Comparison of ENCODE assay signal across 11 mouse cellular contexts in genomic region chr6:73523658-73524057, GRCm38 (mm10). TPM values are rescaled to one million over a fixed set of nuclear protein-coding genes. Genes with fewer than 3 reads are reported as not detected.
DNase-seq lines count a peak whose midpoint lies in the region; ATAC-seq and TF ChIP-seq lines count a peak whose summit lies in the region.
"Had no signal": no experiment of that assay in that cellular context is flagged by ENCODE, and none has a peak within 500 bp of the region (broad histone marks: within the 10 kb centered on the region; RNA-seq: fewer than 3 reads in every experiment).

No protein-coding gene starts in this region.

- H3K4me3 ChIP-seq in stomach, postnatal 0 days (ENCODE audit: low read depth, low read length): no peak overlapping the region
- no peak overlapping the region for H3K4me3 ChIP-seq in forebrain, embryonic 12.5 days (replicated peaks)
- H3K4me3 ChIP-seq: erythroblast, embryonic 14.5 days; heart, embryonic 15.5 days had no signal

- no peak overlapping the region for H3K9ac ChIP-seq in stomach, postnatal 0 days (ENCODE audit: low read length)
- H3K9ac ChIP-seq in forebrain, embryonic 12.5 days: no peak overlapping the region
- H3K9ac ChIP-seq: heart, embryonic 15.5 days had no signal

- TF ChIP-seq CTCF in stomach, postnatal 0 days (IDR thresholded peaks at IDR 0.05; ENCODE audit: low read depth): peak; percentile 55

- H3K27me3 ChIP-seq in stomach, postnatal 0 days (ENCODE audit: control insufficient read depth, insufficient read depth, low read length): no peaks in the 10 kb centered on the region
- no peaks in the 10 kb centered on the region for H3K27me3 ChIP-seq in forebrain, embryonic 12.5 days
- H3K27me3 ChIP-seq: heart, embryonic 15.5 days had no signal

- WGBS in stomach, postnatal 0 days: 63% methylated on average over 9 of the region's 9 CpGs
- WGBS in forebrain, embryonic 12.5 days: 72% methylated on average over 9 of the region's 9 CpGs

- DNase-seq in heart, postnatal 4 days: peak; percentile 11
- no peak for DNase-seq in heart, postnatal 25 days (ENCODE audit: low spot score)
- DNase-seq in lung, postnatal 10 days: peak; percentile 46
- no peak for DNase-seq in lung, postnatal 25 days (ENCODE audit: low spot score)
- peak; percentile 79 for DNase-seq in R1 (ENCODE audit: low read depth, low spot score)
- DNase-seq in stomach, postnatal 0 days (ENCODE audit: low spot score): no peak
- DNase-seq: kidney, adult 11 months had no signal

- H3K36me3 ChIP-seq in stomach, postnatal 0 days (ENCODE audit: control insufficient read depth, insufficient read depth, low read length): no peaks in the 10 kb centered on the region
- H3K36me3 ChIP-seq in forebrain, embryonic 12.5 days (replicated peaks): no peaks in the 10 kb centered on the region
- H3K36me3 ChIP-seq: heart, embryonic 15.5 days had no signal

- no peak overlapping the region for H3K27ac ChIP-seq in stomach, postnatal 0 days (replicated peaks)
- no peak overlapping the region for H3K27ac ChIP-seq in forebrain, embryonic 12.5 days
- H3K27ac ChIP-seq: heart, embryonic 15.5 days had no signal

- intact Hi-C loops in heart, postnatal 25 days (cut with DNase I): no loop called here

- no peak for TF ChIP-seq EP300 in stomach, postnatal 0 days (optimal IDR thresholded peaks at IDR 0.05)

- ATAC-seq in stomach, postnatal 0 days (ENCODE audit: low FRiP score, low TSS enrichment): no peak
- ATAC-seq in forebrain, embryonic 12.5 days (ENCODE audit: low FRiP score): no peak

- H3K4me2 ChIP-seq in stomach, postnatal 0 days (replicated peaks; ENCODE audit: low read depth): no peak overlapping the region
- no peak overlapping the region for H3K4me2 ChIP-seq in forebrain, embryonic 12.5 days
- H3K4me2 ChIP-seq: heart, embryonic 15.5 days had no signal

- H3K9me3 ChIP-seq in stomach, postnatal 0 days (ENCODE audit: control insufficient read depth, low read length): no peaks in the 10 kb centered on the region
- H3K9me3 ChIP-seq in forebrain, embryonic 12.5 days: no peaks in the 10 kb centered on the region
- H3K9me3 ChIP-seq: heart, embryonic 15.5 days had no signal

- H3K4me1 ChIP-seq in stomach, postnatal 0 days (replicated peaks; ENCODE audit: control insufficient read depth, insufficient read depth): no peaks in the 10 kb centered on the region
- H3K4me1 ChIP-seq in forebrain, embryonic 12.5 days: no peaks in the 10 kb centered on the region
- H3K4me1 ChIP-seq: heart, embryonic 15.5 days had no signal

RNA-seq across cellular contexts. Expression of gene 4931417E11Rik, which starts 54.2 kb away (rescaled TPM):
- total RNA-seq in heart, postnatal 4 days (2021): not detected
- not detected for total RNA-seq in heart, postnatal 25 days (2021)
- 0.11 TPM in 1 of 2 replicates, not detected in the other for polyA plus RNA-seq in stomach, postnatal 0 days (2015; fragmentation: Nextera tagmentation; extraction: Ambion mirVana)
- not detected in 2 replicates for polyA plus RNA-seq in forebrain, embryonic 12.5 days (2016; fragmentation: Nextera tagmentation; extraction: Ambion mirVana)
- total RNA-seq: MEL had no signal
- polyA plus RNA-seq: erythroblast, embryonic 14.5 days; heart, embryonic 15.5 days had no signal

Comparison
In these comparisons a context has a peak if more than half of its experiments do, and no peak if none do; other contexts are left out.
1. DNase-seq: peak in heart, postnatal 4 days (single experiment), lung, postnatal 10 days (single experiment) and R1 (single experiment); none in heart, postnatal 25 days (single experiment), lung, postnatal 25 days (single experiment) and stomach, postnatal 0 days (single experiment).